Mouse (Mus musculus) left cerebral cortex, adult 9 months (tissue): ENCODE results near the gene Gm9821.

Experiments used
- DNase-seq, 2 experiments: peaks; one replicate each; pipeline ENCODE4 v3.0.0; 2022; ENCODE audit warnings: low spot score in 2 of 2

The Gm9821 gene

DNA sequence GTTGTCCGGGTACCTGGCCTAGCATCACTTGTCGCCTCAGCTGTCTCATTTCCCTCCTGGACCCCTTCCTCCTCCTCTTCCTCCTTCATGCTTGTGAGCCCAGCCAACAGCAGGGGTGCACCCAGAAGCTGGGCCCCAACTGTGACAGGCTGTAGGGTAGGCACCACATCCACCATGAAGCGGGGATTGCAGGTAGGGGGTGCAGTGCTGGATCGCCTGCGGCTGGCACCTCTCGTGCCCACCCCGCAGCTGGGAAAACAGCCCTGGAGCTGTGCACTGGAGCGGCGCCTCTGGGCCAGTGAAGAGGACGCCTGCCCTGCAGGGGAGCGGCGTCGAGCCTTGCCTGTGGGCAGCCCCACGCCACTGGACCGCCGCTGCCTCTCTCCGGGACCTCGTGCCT, at the start of gene Gm9821:
Gene Gm9821, plus strand, starts transcription at position 221 of the 400 bp plus-strand sequence.
- DNase-seq, result no peak

DNA sequence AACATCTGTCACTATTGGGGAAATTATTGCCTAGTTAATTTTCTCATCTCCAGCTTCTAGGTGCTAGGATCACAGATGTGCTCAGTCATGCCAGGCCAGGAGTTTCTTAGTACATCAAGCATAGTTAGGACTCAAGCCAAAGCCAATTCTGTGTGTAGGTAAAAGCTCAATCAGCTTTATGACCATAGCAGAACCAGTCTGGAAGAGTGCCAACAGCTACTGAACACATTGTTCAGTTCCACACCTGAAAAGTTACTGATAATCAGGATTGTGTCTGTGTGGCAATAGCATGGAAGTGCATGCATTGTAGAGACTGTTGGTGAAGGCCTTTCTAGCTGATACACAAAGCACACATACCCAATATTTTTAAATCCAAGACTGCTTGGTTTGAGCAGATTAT, 47.5 kb upstream of the Gm9821 start:
- no peak for DNase-seq

DNA sequence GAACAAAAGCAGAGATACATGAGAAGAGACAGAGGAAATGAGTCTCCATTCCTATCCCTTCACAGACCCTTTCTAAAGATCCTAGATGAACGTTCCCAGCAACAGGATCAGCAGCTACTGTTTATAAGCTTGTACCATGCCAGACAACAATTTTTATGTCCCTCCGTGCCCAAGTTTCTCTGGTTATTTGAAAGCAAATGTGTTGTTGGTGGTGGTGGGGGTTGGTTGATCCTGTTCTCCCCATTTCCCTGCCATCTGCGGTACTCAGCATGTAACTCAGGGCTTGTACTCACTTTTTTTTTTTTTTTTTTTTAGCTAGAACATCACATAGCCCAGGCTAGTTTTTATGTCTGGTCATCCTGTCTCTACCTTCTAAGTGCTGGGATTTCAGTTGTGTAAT, 46.4 kb upstream of the Gm9821 start:
- DNase-seq, result no peak

DNA sequence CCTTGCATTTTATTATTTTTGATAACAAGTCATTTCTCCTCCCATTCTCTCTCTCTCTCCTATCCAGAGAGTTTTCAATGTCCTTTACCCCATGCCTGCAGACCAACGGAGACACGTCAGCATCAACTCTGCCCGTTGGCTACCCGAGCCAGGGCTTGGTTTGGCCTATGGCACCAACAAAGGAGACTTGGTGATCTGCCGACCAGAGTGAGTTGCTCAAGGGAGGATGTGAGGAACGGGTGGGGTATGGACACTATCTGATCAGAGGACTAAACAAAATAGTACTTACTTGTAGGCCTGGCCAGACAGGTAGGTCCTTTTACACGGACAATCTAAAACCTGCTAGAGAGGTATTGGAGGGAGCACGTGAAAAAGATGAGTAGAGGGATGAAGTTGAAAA, 45.1 kb upstream of the Gm9821 start:
- no peak for DNase-seq

DNA sequence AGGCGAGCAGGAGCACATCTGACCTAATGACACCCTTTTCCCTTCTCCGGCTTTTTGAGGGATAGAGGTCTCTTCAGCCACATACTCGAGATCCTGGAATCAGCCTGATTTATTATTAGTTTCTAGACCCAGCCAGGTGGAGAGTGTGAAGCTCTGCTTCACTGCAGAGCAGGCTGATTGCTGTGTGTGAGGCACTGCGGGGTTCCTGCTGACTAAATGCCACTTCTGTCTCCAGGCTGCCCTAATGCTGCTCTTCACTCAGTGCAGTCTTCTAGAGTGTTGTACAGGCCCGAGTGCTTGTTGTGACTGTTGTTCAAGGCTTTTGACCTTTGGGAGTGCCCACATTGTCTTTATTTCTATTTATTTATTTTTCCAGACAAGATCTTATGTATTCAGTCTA, 43.2 kb upstream of the Gm9821 start:
- no peak for DNase-seq

DNA sequence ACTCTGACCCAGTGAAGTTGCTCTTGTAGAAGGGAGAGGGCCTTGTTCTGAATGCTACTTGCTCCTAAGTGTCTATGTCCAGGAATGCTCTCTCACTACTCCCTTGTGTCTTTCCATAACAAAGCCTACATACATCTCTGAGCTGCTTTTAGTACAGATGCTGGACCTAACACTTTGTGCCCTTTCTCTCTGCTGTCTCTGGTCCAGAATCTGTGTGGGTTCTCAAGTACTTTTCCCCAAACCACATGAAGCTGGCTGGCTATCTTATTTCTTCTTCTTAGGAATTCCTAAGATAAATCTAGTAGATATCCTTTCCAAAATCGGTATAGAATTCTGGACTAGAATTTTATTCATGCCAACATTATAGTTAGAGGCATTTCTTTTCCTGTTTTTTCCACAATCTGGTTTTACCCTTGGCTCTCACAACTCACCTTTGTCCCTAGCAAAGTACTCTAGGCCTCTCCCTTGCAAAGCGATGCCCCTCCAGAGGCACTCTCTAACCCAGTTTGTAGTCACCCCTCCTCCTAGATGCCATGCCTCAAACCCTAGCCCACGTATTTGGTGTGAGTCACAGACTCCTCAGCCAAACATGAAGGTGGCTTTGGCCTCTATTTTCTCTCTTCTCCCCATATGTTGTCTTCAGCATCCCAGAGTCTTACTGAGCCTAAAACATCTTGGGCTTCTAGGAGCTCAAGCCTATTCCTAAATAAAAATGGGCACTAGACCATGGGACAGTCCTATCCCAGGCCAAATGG, 42.2 kb upstream of the Gm9821 start:
- peak in 1 of 2 experiments; percentile 46 for DNase-seq

DNA sequence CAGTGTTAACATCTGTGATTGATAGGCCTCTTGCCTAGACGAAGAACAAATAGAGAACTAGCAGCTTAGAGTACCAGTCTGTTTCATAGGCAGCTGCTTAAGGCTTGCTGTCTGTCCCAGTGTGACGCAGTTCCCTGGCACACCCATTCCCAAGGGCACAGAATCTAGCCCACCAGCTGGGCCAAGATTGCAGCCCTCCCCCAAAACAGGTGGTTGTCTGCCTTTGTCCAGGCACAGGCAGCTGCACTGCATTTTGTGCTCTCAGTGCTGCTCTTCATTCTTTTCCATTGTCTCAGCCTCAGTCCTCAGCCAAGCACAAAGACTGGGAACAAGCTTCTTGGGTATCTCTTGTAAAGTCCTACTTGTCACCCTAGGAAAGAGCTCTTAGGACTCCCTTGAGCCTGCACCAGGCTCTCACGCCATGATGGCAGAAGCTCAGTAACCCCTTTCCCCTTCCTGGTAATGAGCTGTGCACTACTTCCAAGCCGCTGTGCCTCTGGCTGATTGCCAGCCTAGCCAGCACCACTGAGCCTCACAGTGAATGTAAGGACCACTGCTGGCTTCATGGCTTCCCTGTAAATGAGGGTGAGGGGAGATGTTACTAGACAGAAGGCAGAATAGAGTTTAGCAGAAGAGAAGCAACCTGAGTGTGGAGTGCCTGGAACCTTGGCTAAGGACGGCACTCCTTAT, 40.7 kb upstream of the Gm9821 start:
- peak in 1 of 2 experiments; percentile 48 for DNase-seq

DNA sequence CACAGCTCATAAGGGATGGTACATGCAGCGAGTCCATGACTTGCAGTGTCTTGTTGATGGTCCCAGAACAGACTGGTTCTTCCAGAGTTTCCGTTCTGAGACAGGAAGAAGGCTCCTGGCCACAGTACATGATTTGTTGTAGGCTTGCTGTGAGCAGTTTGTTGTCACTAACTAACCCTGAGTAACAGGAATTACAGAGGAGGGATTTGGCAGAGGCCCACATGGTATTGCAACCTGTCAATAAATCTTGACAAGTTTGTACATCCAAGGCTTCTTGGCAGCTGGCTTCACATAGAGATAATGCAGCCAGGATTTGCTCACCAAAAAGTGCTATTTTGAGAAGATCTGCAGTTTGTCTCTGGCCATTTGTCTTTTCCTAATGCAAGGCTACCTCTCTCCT, 39.4 kb upstream of the Gm9821 start:
- no peak for DNase-seq

DNA sequence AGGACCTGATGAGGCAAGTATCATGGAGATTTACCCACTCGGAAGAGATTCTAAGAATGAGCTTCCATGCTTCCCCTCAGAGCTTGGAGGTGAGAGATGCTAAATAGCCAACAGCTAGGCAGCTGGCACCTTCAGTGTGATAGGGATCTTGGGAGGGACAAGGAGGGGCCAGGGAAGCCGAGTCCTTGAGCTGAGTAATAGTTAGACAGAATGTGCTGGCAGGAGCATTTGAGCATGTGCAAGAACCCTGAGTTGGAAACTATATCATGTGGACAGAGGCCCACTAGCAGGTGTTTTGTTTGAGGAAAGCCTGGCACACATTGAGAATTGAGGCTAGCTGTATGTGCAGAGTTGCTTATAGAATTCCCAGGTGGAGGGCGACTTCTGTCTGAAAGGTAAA, 32.9 kb upstream of the Gm9821 start:
- no peak for DNase-seq

DNA sequence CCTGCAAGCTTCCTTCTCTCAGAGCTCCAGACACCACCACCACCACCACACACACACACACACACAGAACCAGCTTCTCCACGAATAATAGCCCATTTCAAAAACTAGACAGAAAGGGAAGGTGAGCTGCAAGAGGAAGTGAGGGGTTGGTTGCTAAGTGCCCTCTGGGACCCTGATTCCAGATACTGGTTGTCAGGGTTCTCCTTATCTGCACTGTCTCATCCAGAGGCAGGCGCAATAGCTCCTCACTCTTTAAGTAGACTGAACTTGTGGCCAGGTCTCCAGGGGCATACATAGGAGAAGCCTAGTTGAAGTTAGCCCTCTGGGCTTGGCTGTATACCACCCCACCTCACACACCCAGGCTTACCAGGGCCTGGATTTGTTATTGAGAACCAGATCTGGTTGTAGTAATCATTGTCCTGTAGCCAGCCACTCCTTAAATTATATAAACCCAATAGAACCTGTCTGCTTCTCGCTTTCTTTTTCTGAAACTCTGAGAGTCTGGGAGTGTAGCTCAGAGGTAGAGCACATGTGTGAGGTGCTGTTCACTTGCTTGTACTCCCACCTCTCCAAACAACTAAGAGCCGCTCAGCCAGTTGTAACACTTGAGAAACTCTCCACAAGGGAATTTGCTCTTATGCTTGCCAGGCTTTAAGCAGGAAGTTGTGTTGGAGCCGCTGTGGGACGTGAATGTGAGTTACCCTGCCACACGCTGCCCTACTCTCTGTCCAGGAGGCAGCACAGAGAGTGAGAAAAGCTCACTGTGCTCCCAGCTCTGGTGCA, 32.0 kb upstream of the Gm9821 start:
- DNase-seq, result no peak

DNA sequence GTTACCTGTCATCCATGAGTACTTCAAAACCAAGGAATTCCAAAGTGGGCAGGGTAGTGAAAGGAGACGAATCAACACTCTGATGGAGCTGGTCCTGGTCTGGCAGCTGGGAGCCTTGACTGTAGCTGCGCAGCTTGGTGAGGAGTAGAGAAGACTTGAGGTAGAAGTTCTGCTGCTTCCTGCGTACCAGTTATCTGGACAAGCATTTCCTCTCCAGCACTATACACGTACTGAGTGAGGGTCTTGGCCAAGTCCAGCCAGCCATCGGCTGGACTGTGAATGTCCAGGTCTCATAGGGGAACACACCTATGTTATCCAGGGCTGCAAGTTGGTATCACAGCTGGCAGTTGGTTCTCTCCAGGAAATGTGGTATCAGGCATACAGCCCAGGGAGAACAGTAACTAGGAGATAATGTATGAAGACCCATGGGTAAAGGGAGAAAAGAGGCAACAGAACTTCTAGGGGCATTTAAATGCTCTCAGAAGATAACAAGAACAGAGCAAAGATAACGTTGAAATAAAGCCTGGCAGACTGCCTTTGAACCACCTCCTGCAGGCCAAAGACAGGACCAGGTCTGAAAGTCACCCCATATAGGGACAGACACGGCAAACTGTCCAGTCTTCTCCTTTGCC, 29.0 kb upstream of the Gm9821 start:
- DNase-seq, result no peak

DNA sequence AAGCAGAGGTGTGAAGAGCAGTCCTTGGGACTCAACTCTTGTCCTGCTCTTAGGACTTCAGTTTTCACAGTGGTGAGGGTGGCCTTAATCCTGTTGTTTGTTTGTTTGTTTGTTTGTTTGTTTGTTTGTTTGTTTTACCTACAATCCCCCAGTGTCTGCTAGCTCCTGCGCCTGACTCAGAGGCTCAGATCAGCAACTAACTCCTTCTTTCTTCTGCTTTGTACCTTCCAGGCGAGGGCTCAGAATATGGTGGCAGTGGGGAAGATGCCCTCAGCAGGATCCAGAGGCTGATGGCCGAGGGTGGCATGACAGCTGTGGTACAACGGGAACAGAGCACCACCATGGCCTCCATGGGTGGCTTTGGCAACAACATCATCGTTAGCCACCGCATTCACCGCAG, 28.4 kb upstream of the Gm9821 start:
- DNase-seq, result no peak

DNA sequence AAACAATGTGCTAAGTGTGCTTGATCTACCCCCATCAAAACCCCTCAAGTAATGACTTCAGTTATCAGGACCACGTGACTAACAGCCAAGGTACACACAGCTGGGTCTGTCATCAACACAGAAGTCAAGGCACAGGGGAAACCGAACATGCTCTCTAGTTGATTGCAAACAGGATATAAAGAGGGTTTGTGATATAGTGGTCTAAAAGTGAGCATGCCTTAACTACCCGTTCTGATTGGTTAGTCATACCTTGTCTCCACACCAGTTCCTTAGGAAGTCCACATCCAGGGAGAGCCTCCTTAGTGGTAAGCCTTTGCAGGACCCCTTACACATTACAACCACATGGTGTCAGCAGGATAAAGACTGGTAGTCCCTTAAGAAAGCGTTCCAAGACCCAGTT, 25.4 kb upstream of the Gm9821 start:
- no peak for DNase-seq

DNA sequence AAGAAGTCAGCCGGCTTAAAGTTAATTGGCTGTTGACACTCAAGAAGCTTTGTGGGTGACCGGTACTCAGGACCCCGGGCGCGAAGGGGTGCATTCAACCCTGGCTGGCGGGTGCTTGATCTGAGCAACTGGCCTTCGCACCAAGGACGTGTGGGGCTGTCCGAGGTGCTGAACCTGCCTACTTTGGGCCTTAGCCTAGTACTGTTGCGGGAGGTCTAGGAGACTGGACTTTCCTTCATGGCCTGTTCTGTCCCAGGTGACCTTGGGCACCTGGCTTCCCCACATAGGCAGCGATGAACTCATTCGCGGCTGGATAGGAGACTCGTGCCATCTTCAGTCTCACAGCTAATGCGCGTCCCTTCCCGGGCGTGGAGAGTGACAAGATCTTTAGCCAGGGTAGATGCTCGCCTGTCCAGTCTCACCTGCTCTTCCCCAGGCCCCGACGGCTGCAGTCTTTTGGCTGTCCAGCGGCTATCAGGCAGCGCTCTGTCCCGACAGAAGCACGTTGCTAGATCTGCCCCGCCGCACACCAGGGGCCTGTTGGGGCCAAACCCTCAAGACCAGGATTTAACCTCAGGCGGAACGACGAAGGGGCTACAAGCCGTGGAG, 24.2 kb upstream of the Gm9821 start:
- no peak for DNase-seq

DNA sequence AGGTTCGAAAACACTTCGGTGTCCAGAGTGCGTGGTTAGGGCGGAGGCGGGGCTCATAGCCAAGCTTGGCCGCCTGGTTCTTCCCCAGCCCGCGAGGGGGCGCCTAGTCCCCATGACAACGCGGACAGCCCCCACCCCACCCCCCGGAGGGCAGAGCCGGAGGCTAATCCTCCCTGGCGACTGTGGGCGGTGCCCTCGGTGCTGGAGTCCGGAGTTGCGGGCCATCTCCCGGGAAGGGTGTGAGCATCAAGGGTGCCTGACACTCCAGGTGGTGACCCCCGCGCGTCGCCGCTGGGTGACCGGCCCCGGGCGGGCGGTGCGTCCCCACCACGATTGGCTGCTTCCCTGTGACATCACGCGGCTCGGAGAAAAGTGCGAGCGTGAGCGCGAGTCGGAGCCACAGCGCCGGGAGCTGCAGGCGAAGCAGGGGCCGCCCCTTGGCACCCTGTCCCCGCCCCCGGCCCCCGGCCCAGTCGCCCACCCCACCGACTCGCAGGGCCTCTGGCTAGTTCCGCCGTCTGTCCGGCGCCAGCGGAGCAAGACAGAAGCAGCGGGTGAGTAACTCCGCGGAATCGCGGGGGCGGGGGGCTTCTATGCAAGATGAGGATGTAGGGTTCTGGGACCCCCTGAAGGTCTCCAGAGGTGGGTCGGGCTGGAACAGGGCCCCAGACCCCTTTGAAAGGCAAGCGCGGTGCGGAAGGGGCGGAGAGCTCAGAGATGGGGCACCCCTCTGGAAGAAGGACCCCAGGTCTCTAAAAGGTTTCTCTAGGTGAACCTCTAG, 23.5 kb upstream of the Gm9821 start:
- peak in 1 of 2 experiments; percentile 83 for DNase-seq

DNA sequence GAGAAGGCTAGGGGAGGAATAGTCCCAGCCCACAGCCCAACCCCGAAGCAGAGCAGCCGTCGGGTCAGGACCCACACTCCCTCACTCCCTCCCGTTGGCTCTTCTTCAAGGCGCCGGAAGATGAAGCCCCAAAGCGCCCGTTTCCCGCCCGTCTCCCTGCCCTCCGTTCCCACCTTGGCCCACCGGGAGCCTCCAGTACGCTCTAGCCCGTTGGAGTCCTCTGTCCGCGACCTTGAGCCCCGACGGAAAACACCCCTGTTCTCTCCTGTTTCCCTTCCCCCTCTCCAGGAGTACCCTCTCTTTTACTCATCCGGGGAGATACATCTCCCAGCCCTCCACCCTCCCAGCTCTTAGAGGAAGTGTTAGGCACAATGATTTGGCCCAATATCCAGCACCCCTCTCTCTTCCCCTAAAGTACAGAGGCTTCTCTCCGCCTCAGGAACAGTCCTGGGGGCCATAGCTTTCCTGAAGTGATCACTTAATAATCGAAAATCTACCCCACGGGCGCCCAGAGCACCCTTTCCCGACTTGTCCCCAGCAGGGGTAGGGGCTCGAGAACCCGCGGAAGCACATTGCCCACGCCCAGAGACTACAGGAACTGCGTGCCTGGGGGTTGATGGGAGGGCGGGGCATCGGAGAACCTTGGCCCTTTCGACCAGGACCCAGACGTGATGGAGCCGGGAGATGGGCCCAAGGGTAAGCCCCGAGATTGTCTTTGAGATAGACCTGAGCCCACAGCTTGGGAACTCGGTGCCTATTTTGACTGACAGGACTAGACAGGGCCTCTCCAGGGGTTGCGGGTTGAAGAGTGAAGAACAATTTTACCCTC, 22.7 kb upstream of the Gm9821 start:
- DNase-seq, result no peak

DNA sequence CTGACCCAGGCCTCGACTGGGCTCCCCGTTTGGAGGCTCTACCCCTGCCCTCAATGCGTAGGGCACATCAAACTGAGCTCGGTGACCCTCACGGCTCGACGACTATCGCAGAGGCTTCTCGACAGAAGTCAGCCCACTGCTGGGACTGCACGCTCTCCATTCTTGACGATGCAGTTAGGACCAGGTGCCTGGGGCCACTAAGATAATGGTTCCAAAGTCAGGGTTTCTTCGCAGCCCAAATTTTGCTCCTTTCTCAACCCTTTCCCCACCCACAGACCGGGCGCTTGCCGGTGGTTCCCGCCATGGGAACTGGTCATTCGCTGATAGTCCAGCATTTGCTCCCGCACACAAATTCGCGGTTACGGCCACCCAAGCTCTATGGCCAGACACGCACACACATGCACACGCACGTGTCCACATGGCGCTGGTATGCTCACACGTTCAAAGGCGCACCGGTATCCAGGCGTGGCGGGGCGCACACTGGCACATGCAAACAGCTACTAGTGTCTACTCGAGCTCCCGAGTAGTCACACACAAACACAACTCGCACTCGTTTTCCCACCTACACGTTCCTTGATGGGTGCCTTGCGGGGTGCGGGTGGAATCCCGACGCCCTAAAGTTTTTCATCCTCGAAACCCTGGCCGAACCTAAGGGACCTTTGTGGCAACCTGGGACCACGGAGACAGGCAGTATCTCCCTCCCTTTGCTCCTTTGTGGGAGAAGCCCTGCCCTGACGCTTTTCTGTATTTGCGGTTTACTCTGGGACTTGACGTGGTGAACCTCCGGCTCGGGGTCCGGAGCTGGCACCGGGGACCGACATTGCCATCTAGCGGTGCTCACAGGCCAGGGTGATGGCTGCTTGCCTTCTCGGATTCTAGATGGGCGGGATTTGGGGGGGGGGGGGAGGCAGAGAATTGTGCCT, 21.8 kb upstream of the Gm9821 start:
- peak in 1 of 2 experiments; percentile 74 for DNase-seq

DNA sequence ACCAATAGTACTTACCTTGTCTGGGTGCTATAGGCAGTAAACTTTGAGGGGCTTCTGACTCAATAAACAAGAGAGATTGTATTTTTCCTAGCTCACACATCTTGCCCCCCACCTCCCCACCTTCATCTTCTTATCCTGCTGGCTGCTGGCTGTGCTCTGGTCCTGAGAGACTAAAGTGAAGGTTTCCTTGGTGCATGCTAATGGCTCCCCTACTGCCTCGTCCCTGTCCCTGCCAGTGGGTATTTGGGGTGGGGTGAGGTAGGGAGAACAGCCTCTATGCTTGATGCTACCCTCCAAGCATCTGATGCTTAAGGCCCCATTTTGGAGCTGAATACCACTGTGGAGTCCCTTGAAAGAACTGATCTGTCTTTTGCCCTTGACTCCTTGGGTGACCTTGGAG, 20.8 kb upstream of the Gm9821 start:
- DNase-seq, result no peak

DNA sequence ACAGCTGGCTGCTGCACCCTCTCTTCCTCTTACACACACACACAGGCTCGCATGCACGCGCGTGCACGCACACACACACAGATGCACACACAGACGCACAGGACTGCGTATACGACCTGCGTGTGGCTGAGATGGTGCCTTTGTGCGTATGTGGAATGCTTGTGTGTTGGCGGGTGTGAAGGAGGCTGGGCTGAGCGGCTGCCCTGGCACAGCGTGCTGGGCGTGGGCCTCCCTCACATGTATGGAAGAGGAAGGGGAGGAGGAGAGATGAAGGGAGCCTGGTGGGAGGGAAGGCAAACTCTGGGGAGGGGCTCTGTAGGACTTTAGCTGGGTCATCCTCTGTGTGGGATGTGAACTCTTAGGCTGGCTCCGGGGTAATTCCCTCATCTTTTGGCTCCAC, 20.1 kb upstream of the Gm9821 start:
- DNase-seq, result peak in 1 of 2 experiments; percentile 78
